Mouse (Mus musculus) forebrain, embryonic 13.5 days (tissue): ENCODE data around the gene Eid1. TPM values are rescaled to one million over a fixed set of nuclear protein-coding genes. Genes with fewer than 3 reads are reported as not detected.

Experiments used
- ATAC-seq: fragments of 200-750 bp; cut with Nextera tagmentation; 2 replicates; pipeline ENCODE4 v1.8.0; 2017
- H3K27ac ChIP-seq: fragments of 300-500 bp; sonication (generic); 2 replicates; pipeline ENCODE4 v1.5.1; 2015; ENCODE audit warnings: inconsistent platforms, mild to moderate bottlenecking, moderate library complexity
- H3K27me3 ChIP-seq: fragments of 300-500 bp; sonication (generic); 2 replicates; pipeline ENCODE4 v1.6.1; 2015; ENCODE audit warnings: mild to moderate bottlenecking, inconsistent platforms
- H3K36me3 ChIP-seq: fragments of 300-500 bp; sonication (generic); 2 replicates; pipeline ENCODE4 v1.6.1; 2015; ENCODE audit warnings: mild to moderate bottlenecking, inconsistent platforms; ENCODE audit not compliant: poor library complexity, severe bottlenecking
- H3K4me1 ChIP-seq: fragments of 300-500 bp; sonication (generic); 2 replicates; pipeline ENCODE4 v1.6.1; 2015; ENCODE audit warnings: inconsistent platforms
- H3K4me2 ChIP-seq: fragments of 300-500 bp; sonication (generic); 2 replicates; pipeline ENCODE4 v1.6.1; 2015; ENCODE audit warnings: inconsistent platforms, mild to moderate bottlenecking, moderate library complexity
- H3K4me3 ChIP-seq: fragments of 300-500 bp; sonication (generic); 2 replicates; pipeline ENCODE4 v1.5.1; 2015; ENCODE audit warnings: mild to moderate bottlenecking, inconsistent platforms
- H3K9ac ChIP-seq: fragments of 300-500 bp; sonication (generic); 2 replicates; pipeline ENCODE4 v1.6.1; 2015; ENCODE audit warnings: mild to moderate bottlenecking, inconsistent platforms
- H3K9me3 ChIP-seq: fragments of 300-500 bp; sonication (generic); replicated peaks from 2 replicates; pipeline ENCODE4 v1.6.1; 2016; ENCODE audit warnings: inconsistent platforms
- WGBS: fragments of 180-500 bp; shearing (Covaris S2); methylation state at CpG from one replicate; pipeline ENCODE4 v1.1.7; 2015; 5-methylcytosine and 5-hydroxymethylcytosine counted together
- polyA plus RNA-seq: library from polyadenylated mRNA; unstranded; fragments of >200 nt; fragmentation: Nextera tagmentation; extraction: Ambion mirVana; gene quantifications from 2 replicates; pipeline ENCODE4 v1.2.1, GENCODE M21; 2015

The Eid1 gene
- polyA plus RNA-seq, 1 experiment from 2014 or later, result 288 TPM

GRCm38 (mm10) chr2:125653286-125653685, 19.6 kb upstream of the Eid1 start:
- Histone ChIP-seq H3K4me2 (no peak overlapping the region), H3K9ac (no peak overlapping the region), H3K4me3 (no peak overlapping the region), H3K9me3 (no peaks in the 10 kb centered on the region), H3K4me1 (no peaks in the 10 kb centered on the region), H3K27ac (no peak overlapping the region), H3K36me3 (no peaks in the 10 kb centered on the region), H3K27me3 (no peaks in the 10 kb centered on the region)
- no peak for ATAC-seq
- WGBS, result 94% methylated on average over 2 of the region's 2 CpGs

- 93% methylated on average over 9 of the region's 9 CpGs for WGBS
- Histone ChIP-seq H3K27ac (no peak overlapping the region), H3K36me3 (no peaks in the 10 kb centered on the region), H3K9ac (no peak overlapping the region), H3K4me2 (no peak overlapping the region), H3K9me3 (no peaks in the 10 kb centered on the region), H3K4me1 (peaks cover 3% of the 10 kb centered on the region; the same call in 1 of the 2 replicates), H3K4me3 (no peak overlapping the region), H3K27me3 (no peaks in the 10 kb centered on the region)
- no peak for ATAC-seq
Measured at GRCm38 (mm10) chr2:125655391-125655790, 17.5 kb upstream of the Eid1 start.

GRCm38 (mm10) chr2:125659823-125660536, 12.9 kb upstream of the Eid1 start:
- Histone ChIP-seq H3K4me1 (peaks cover 8% of the 10 kb centered on the region; the same call in 1 of the 2 replicates), H3K36me3 (no peaks in the 10 kb centered on the region), H3K4me2 (peak overlapping the region; percentile 53), H3K9me3 (no peaks in the 10 kb centered on the region), H3K9ac (0 out of 2 replicates have a peak overlapping the region, but pooled peaks have one; percentile 34), H3K27me3 (no peaks in the 10 kb centered on the region), H3K27ac (no peak overlapping the region), H3K4me3 (peak overlapping the region; percentile 18)
- ATAC-seq, result peak; percentile 80
- WGBS, result 13% methylated on average over 10 of the region's 10 CpGs

- Histone ChIP-seq H3K9me3 (no peaks in the 10 kb centered on the region), H3K27me3 (no peaks in the 10 kb centered on the region), H3K4me2 (peak overlapping the region; percentile 53), H3K36me3 (no peaks in the 10 kb centered on the region), H3K9ac (0 out of 2 replicates have a peak overlapping the region, but pooled peaks have one; percentile 34), H3K27ac (no peak overlapping the region), H3K4me1 (peaks cover 8% of the 10 kb centered on the region; the same call in 1 of the 2 replicates), H3K4me3 (peak overlapping the region; percentile 18)
- ATAC-seq, result peak; percentile 56
- WGBS, result 47% methylated on average over 20 of the region's 20 CpGs
Measured at GRCm38 (mm10) chr2:125660537-125661130, 12.3 kb upstream of the Eid1 start.

- H3K4me2 ChIP-seq, result peak overlapping the region; percentile 53
Measured at GRCm38 (mm10) chr2:125661156-125661555, 11.7 kb upstream of the Eid1 start.

GRCm38 (mm10) chr2:125662517-125662916, 10.4 kb upstream of the Eid1 start:
- WGBS, result 95% methylated on average over 3 of the region's 3 CpGs
- Histone ChIP-seq H3K4me1 (peaks cover 8% of the 10 kb centered on the region; the same call in 1 of the 2 replicates), H3K36me3 (no peaks in the 10 kb centered on the region), H3K9me3 (no peaks in the 10 kb centered on the region), H3K9ac (no peak overlapping the region), H3K27me3 (no peaks in the 10 kb centered on the region), H3K4me3 (no peak overlapping the region), H3K27ac (no peak overlapping the region), H3K4me2 (no peak overlapping the region)
- ATAC-seq, result no peak

More at GRCm38 (mm10) chr2:125661156-125661555, 11.7 kb upstream of the Eid1 start:
- ATAC-seq, result no peak
- H3K4me1 ChIP-seq, result peaks cover 8% of the 10 kb centered on the region; the same call in 1 of the 2 replicates
- H3K27me3 ChIP-seq, result no peaks in the 10 kb centered on the region
- no peak overlapping the region for H3K9ac ChIP-seq
- no peak overlapping the region for H3K27ac ChIP-seq
- no peaks in the 10 kb centered on the region for H3K9me3 ChIP-seq
- WGBS, result 81% methylated on average over 4 of the region's 4 CpGs
- H3K4me3 ChIP-seq, result no peak overlapping the region
- no peaks in the 10 kb centered on the region for H3K36me3 ChIP-seq

GRCm38 (mm10) chr2:125665213-125665612, 7.7 kb upstream of the Eid1 start:
- Histone ChIP-seq H3K27me3 (no peaks in the 10 kb centered on the region), H3K4me3 (no peak overlapping the region)

GRCm38 (mm10) chr2:125665909-125666308, 7.0 kb upstream of the Eid1 start:
- 88% methylated on average over 4 of the region's 4 CpGs for WGBS
- H3K36me3 ChIP-seq, result no peaks in the 10 kb centered on the region
- H3K4me3 ChIP-seq, result no peak overlapping the region
- H3K27ac ChIP-seq, result no peak overlapping the region
- H3K4me2 ChIP-seq, result no peak overlapping the region
- no peaks in the 10 kb centered on the region for H3K4me1 ChIP-seq
- ATAC-seq, result no peak
- no peaks in the 10 kb centered on the region for H3K27me3 ChIP-seq
- no peak overlapping the region for H3K9ac ChIP-seq
- H3K9me3 ChIP-seq, result no peaks in the 10 kb centered on the region

More at GRCm38 (mm10) chr2:125665213-125665612, 7.7 kb upstream of the Eid1 start:
- H3K36me3 ChIP-seq, result no peaks in the 10 kb centered on the region
- 84% methylated on average over 5 of the region's 5 CpGs for WGBS
- no peaks in the 10 kb centered on the region for H3K9me3 ChIP-seq
- no peak for ATAC-seq
- no peak overlapping the region for H3K9ac ChIP-seq
- peaks cover 7% of the 10 kb centered on the region; the same call in 1 of the 2 replicates for H3K4me1 ChIP-seq
- H3K4me2 ChIP-seq, result no peak overlapping the region
- H3K27ac ChIP-seq, result no peak overlapping the region

GRCm38 (mm10) chr2:125666668-125667067, 6.2 kb upstream of the Eid1 start:
- 79% methylated on average over 4 of the region's 4 CpGs for WGBS
- Histone ChIP-seq H3K27me3 (no peaks in the 10 kb centered on the region), H3K9ac (no peak overlapping the region), H3K4me3 (no peak overlapping the region), H3K36me3 (no peaks in the 10 kb centered on the region), H3K4me1 (no peaks in the 10 kb centered on the region), H3K4me2 (no peak overlapping the region), H3K9me3 (no peaks in the 10 kb centered on the region), H3K27ac (no peak overlapping the region)
- ATAC-seq, result no peak

- no peaks in the 10 kb centered on the region for H3K27me3 ChIP-seq
- WGBS, result 80% methylated on average over 5 of the region's 5 CpGs
- no peak overlapping the region for H3K4me2 ChIP-seq
- H3K4me3 ChIP-seq, result no peak overlapping the region
- no peaks in the 10 kb centered on the region for H3K36me3 ChIP-seq
- H3K9ac ChIP-seq, result no peak overlapping the region
- ATAC-seq, result no peak
- no peaks in the 10 kb centered on the region for H3K4me1 ChIP-seq
- no peak overlapping the region for H3K27ac ChIP-seq
- H3K9me3 ChIP-seq, result no peaks in the 10 kb centered on the region
Measured at GRCm38 (mm10) chr2:125667184-125667583, 5.7 kb upstream of the Eid1 start.

- H3K27me3 ChIP-seq, result no peaks in the 10 kb centered on the region
- no peak overlapping the region for H3K4me3 ChIP-seq
- H3K4me2 ChIP-seq, result no peak overlapping the region
- no peak overlapping the region for H3K27ac ChIP-seq
- no peaks in the 10 kb centered on the region for H3K9me3 ChIP-seq
- no peak for ATAC-seq
- no peaks in the 10 kb centered on the region for H3K4me1 ChIP-seq
- no peak overlapping the region for H3K9ac ChIP-seq
- no peaks in the 10 kb centered on the region for H3K36me3 ChIP-seq
- WGBS, result 91% methylated on average over 7 of the region's 7 CpGs
Measured at GRCm38 (mm10) chr2:125667721-125668120, 5.2 kb upstream of the Eid1 start.

GRCm38 (mm10) chr2:125670846-125671245, 2.0 kb upstream of the Eid1 start:
- Histone ChIP-seq H3K9ac (no peak overlapping the region), H3K4me2 (no peak overlapping the region), H3K4me3 (no peak overlapping the region), H3K36me3 (no peaks in the 10 kb centered on the region), H3K9me3 (no peaks in the 10 kb centered on the region), H3K27ac (no peak overlapping the region), H3K4me1 (peaks cover 13% of the 10 kb centered on the region), H3K27me3 (no peaks in the 10 kb centered on the region)
- 49% methylated on average over 1 of the region's 1 CpGs for WGBS
- no peak for ATAC-seq
